Mouse (Mus musculus) midbrain, embryonic 12.5 days (tissue): ENCODE data around the gene Tepsin. TPM values are rescaled to one million over a fixed set of nuclear protein-coding genes. Genes with fewer than 3 reads are reported as not detected.

Source experiments
- ATAC-seq: fragments of 200-750 bp; cut with Nextera tagmentation; 2 replicates; pipeline ENCODE4 v1.8.0; 2017; ENCODE audit warnings: low read depth, moderate TSS enrichment, moderate library complexity; ENCODE audit not compliant: low FRiP score
- H3K27ac ChIP-seq: fragments of 300-500 bp; sonication (generic); replicated peaks from 2 replicates; pipeline ENCODE4 v1.5.1; 2016; ENCODE audit warnings: mild to moderate bottlenecking
- H3K27me3 ChIP-seq: fragments of 300-500 bp; sonication (generic); 2 replicates; pipeline ENCODE4 v1.6.1; 2016; ENCODE audit warnings: mild to moderate bottlenecking
- H3K36me3 ChIP-seq: fragments of 300-500 bp; sonication (generic); 2 replicates; pipeline ENCODE4 v1.6.1; 2016
- H3K4me1 ChIP-seq: fragments of 300-500 bp; sonication (generic); 2 replicates; pipeline ENCODE4 v1.6.1; 2016
- H3K4me2 ChIP-seq: fragments of 300-500 bp; sonication (generic); replicated peaks from 2 replicates; pipeline ENCODE4 v1.6.1; 2016; ENCODE audit warnings: mild to moderate bottlenecking, moderate library complexity
- H3K4me3 ChIP-seq: fragments of 300-500 bp; sonication (generic); 2 replicates; pipeline ENCODE4 v1.5.1; 2016; ENCODE audit warnings: mild to moderate bottlenecking
- H3K9ac ChIP-seq: fragments of 300-500 bp; sonication (generic); replicated peaks from 2 replicates; pipeline ENCODE4 v1.6.1; 2016; ENCODE audit warnings: mild to moderate bottlenecking, moderate library complexity
- H3K9me3 ChIP-seq: fragments of 300-500 bp; sonication (generic); 2 replicates; pipeline ENCODE4 v1.6.1; 2016; ENCODE audit warnings: mild to moderate bottlenecking
- WGBS: fragments of 180-500 bp; shearing (Covaris S2); methylation state at CpG from one replicate; pipeline ENCODE4 v1.1.7; 2016; 5-methylcytosine and 5-hydroxymethylcytosine counted together
- polyA plus RNA-seq: library from polyadenylated mRNA; unstranded; fragments of >200 nt; fragmentation: Nextera tagmentation; extraction: Ambion mirVana; gene quantifications from 2 replicates; pipeline ENCODE4 v1.2.1, GENCODE M21; 2016

Gene Tepsin
- 20.8 and 22.9 TPM in 2 replicates for polyA plus RNA-seq

GRCm38 (mm10) chr11:120098588-120099511 is at the start of gene Tepsin, which contains the start of gene Ndufaf8:
Gene Tepsin (minus strand): TSS chr11:120098731.
Gene Ndufaf8 (plus strand): TSS chr11:120098928.
- Histone ChIP-seq H3K4me1 (peaks cover 27% of the 10 kb centered on the region), H3K9ac (peak within 1 kb of the TSS; percentile 86), H3K27ac (peak within 1 kb of the TSS; percentile 90), H3K9me3 (no peaks in the 10 kb centered on the region), H3K4me2 (peak within 1 kb of the TSS; percentile 96), H3K36me3 (peaks cover 29% of the 10 kb centered on the region), H3K4me3 (peak within 1 kb of the TSS; percentile 71), H3K27me3 (no peaks in the 10 kb centered on the region)
- ATAC-seq = peak; percentile 98
- WGBS = under 1% methylated on average over 77 of the region's 77 CpGs

- WGBS = 80% methylated on average over 13 of the region's 13 CpGs
- no peak overlapping the region for H3K4me3 ChIP-seq
- H3K9ac ChIP-seq = no peak overlapping the region
- no peaks in the 10 kb centered on the region for H3K9me3 ChIP-seq
- H3K27ac ChIP-seq = no peak overlapping the region
- ATAC-seq = no peak
- H3K36me3 ChIP-seq = peaks cover 12% of the 10 kb centered on the region; the same call in 1 of the 2 replicates
- H3K4me1 ChIP-seq = peaks cover 6% of the 10 kb centered on the region
- H3K4me2 ChIP-seq = no peak overlapping the region
- H3K27me3 ChIP-seq = no peaks in the 10 kb centered on the region
Observed at GRCm38 (mm10) chr11:120143708-120144497, 45.4 kb upstream of the Tepsin start.

- no peak overlapping the region for H3K4me2 ChIP-seq
- no peak overlapping the region for H3K4me3 ChIP-seq
- no peaks in the 10 kb centered on the region for H3K9me3 ChIP-seq
- H3K27me3 ChIP-seq = no peaks in the 10 kb centered on the region
- no peak overlapping the region; the same call in 1 of the 2 replicates for H3K27ac ChIP-seq
- H3K4me1 ChIP-seq = peaks cover 2% of the 10 kb centered on the region; the same call in 1 of the 2 replicates
- 0 out of 2 replicates have a peak overlapping the region, but pooled peaks have one; percentile 25 for H3K9ac ChIP-seq
- peaks cover 17% of the 10 kb centered on the region; the same call in 1 of the 2 replicates for H3K36me3 ChIP-seq
- WGBS = 84% methylated on average over 3 of the region's 3 CpGs
- no peak for ATAC-seq
Observed at GRCm38 (mm10) chr11:120142601-120143051, 44.1 kb upstream of the Tepsin start.

GRCm38 (mm10) chr11:120140255-120140654 is 41.7 kb upstream of the Tepsin start:
- Histone ChIP-seq H3K4me2 (no peak overlapping the region), H3K4me3 (no peak overlapping the region), H3K4me1 (peaks cover 10% of the 10 kb centered on the region; the same call in 1 of the 2 replicates), H3K27ac (no peak overlapping the region), H3K36me3 (peaks cover 14% of the 10 kb centered on the region; the same call in 1 of the 2 replicates), H3K9ac (no peak overlapping the region), H3K27me3 (no peaks in the 10 kb centered on the region), H3K9me3 (no peaks in the 10 kb centered on the region)
- no peak for ATAC-seq
- WGBS = 77% methylated on average over 6 of the region's 6 CpGs

- H3K4me2 ChIP-seq = no peak overlapping the region
- H3K9me3 ChIP-seq = no peaks in the 10 kb centered on the region
- H3K4me3 ChIP-seq = no peak overlapping the region
- H3K27me3 ChIP-seq = no peaks in the 10 kb centered on the region
- ATAC-seq = no peak
- WGBS = 92% methylated on average over 10 of the region's 10 CpGs
- H3K27ac ChIP-seq = no peak overlapping the region
- peaks cover 23% of the 10 kb centered on the region for H3K36me3 ChIP-seq
- H3K9ac ChIP-seq = no peak overlapping the region
- H3K4me1 ChIP-seq = peaks cover 10% of the 10 kb centered on the region; the same call in 1 of the 2 replicates
Observed at GRCm38 (mm10) chr11:120139309-120139731, 40.8 kb upstream of the Tepsin start.

- no peaks in the 10 kb centered on the region for H3K27me3 ChIP-seq
- H3K4me3 ChIP-seq = no peak overlapping the region
- peaks cover 10% of the 10 kb centered on the region; the same call in 1 of the 2 replicates for H3K4me1 ChIP-seq
- no peaks in the 10 kb centered on the region for H3K9me3 ChIP-seq
- no peak overlapping the region for H3K4me2 ChIP-seq
- 54% methylated on average over 5 of the region's 5 CpGs for WGBS
- H3K27ac ChIP-seq = no peak overlapping the region
- peaks cover 31% of the 10 kb centered on the region for H3K36me3 ChIP-seq
- ATAC-seq = no peak
- H3K9ac ChIP-seq = no peak overlapping the region
Observed at GRCm38 (mm10) chr11:120137625-120138004, 39.1 kb upstream of the Tepsin start.

GRCm38 (mm10) chr11:120136796-120137624 is 38.5 kb upstream of the Tepsin start:
- Histone ChIP-seq H3K4me3 (no peak overlapping the region), H3K9me3 (no peaks in the 10 kb centered on the region), H3K36me3 (peaks cover 37% of the 10 kb centered on the region), H3K27me3 (no peaks in the 10 kb centered on the region), H3K27ac (no peak overlapping the region), H3K4me2 (no peak overlapping the region), H3K4me1 (peaks cover 10% of the 10 kb centered on the region; the same call in 1 of the 2 replicates), H3K9ac (no peak overlapping the region)
- ATAC-seq = no peak
- 65% methylated on average over 23 of the region's 23 CpGs for WGBS

GRCm38 (mm10) chr11:120136195-120136594 is 37.7 kb upstream of the Tepsin start:
- peaks cover 45% of the 10 kb centered on the region for H3K36me3 ChIP-seq
- H3K4me2 ChIP-seq = no peak overlapping the region
- no peaks in the 10 kb centered on the region for H3K9me3 ChIP-seq
- H3K27ac ChIP-seq = no peak overlapping the region
- no peak overlapping the region for H3K9ac ChIP-seq
- no peak for ATAC-seq
- H3K4me3 ChIP-seq = no peak overlapping the region
- 89% methylated on average over 8 of the region's 8 CpGs for WGBS
- H3K4me1 ChIP-seq = peaks cover 10% of the 10 kb centered on the region; the same call in 1 of the 2 replicates
- H3K27me3 ChIP-seq = no peaks in the 10 kb centered on the region

- peaks cover 54% of the 10 kb centered on the region for H3K36me3 ChIP-seq
- no peak overlapping the region for H3K27ac ChIP-seq
- H3K9ac ChIP-seq = no peak overlapping the region
- peaks cover 10% of the 10 kb centered on the region; the same call in 1 of the 2 replicates for H3K4me1 ChIP-seq
- H3K27me3 ChIP-seq = no peaks in the 10 kb centered on the region
- no peak overlapping the region for H3K4me3 ChIP-seq
- H3K9me3 ChIP-seq = no peaks in the 10 kb centered on the region
- H3K4me2 ChIP-seq = no peak overlapping the region
- WGBS = 93% methylated on average over 9 of the region's 9 CpGs
- no peak for ATAC-seq
Observed at GRCm38 (mm10) chr11:120134847-120135530, 36.5 kb upstream of the Tepsin start.

- Histone ChIP-seq H3K4me3 (no peak overlapping the region), H3K9me3 (no peaks in the 10 kb centered on the region), H3K9ac (no peak overlapping the region), H3K4me1 (peaks cover 10% of the 10 kb centered on the region; the same call in 1 of the 2 replicates), H3K36me3 (peaks cover 58% of the 10 kb centered on the region), H3K27ac (no peak overlapping the region), H3K27me3 (no peaks in the 10 kb centered on the region), H3K4me2 (no peak overlapping the region)
- no peak for ATAC-seq
- WGBS = 95% methylated on average over 5 of the region's 5 CpGs
Observed at GRCm38 (mm10) chr11:120134148-120134547, 35.6 kb upstream of the Tepsin start.
